Mouse (Mus musculus): ENCODE results near the gene Hnrnpc. TPM values are rescaled to one million over a fixed set of nuclear protein-coding genes. Genes with fewer than 3 reads are reported as not detected.

Hnrnpc gene
- total and polyA plus RNA-seq, 2 experiments from 2014 or later = 96.3 to 323 TPM

- H3K36me3 ChIP-seq (ENCODE audit: insufficient read depth) = no peaks in the 10 kb centered on the region
- ATAC-seq (peak; percentile 90), DNase-seq (peak; percentile 75)
- no peaks in the 10 kb centered on the region; the same call in 1 of the 2 replicates for H3K27me3 ChIP-seq (ENCODE audit: insufficient read depth, low read length)
- peak overlapping the region; percentile 73 for H3K9ac ChIP-seq
- peak overlapping the region; percentile 81 for H3K27ac ChIP-seq (ENCODE audit: low read depth, low read length)
- no peaks in the 10 kb centered on the region for H3K9me3 ChIP-seq (ENCODE audit: low read length)
- peak overlapping the region; percentile 57 for H3K4me3 ChIP-seq (ENCODE audit: low read depth, low read length)
- H3K4me1 ChIP-seq (ENCODE audit: insufficient read depth) = no peaks in the 10 kb centered on the region
- peak; percentile 34 for TF ChIP-seq CTCF (IDR thresholded peaks at IDR 0.05; ENCODE audit: low read depth)
- H3K4me2 ChIP-seq (ENCODE audit: low read depth) = peak overlapping the region; percentile 94
- WGBS = under 1% methylated on average over 38 of the region's 38 CpGs
Measured at GRCm38 (mm10) chr14:52118823-52119608, 15.2 kb upstream of the Hnrnpc start.

- 19% methylated on average over 8 of the region's 8 CpGs for WGBS
- Histone ChIP-seq H3K9ac (peak overlapping the region; percentile 73), H3K4me2 (ENCODE audit: low read depth) (peak overlapping the region; percentile 94), H3K27me3 (ENCODE audit: insufficient read depth, low read length) (no peaks in the 10 kb centered on the region; the same call in 1 of the 2 replicates), H3K4me1 (ENCODE audit: insufficient read depth) (no peaks in the 10 kb centered on the region), H3K4me3 (ENCODE audit: low read depth, low read length) (peak overlapping the region; percentile 57), H3K9me3 (ENCODE audit: low read length) (no peaks in the 10 kb centered on the region), H3K36me3 (ENCODE audit: insufficient read depth) (no peaks in the 10 kb centered on the region), H3K27ac (ENCODE audit: low read depth, low read length) (peak overlapping the region; percentile 81)
- DNase-seq (no peak), ATAC-seq (peak; percentile 16; the same call in 1 of the 2 replicates)
- no peak for TF ChIP-seq CTCF (IDR thresholded peaks at IDR 0.05; ENCODE audit: low read depth)
Measured at GRCm38 (mm10) chr14:52118456-52118822, 14.6 kb upstream of the Hnrnpc start.

DNA sequence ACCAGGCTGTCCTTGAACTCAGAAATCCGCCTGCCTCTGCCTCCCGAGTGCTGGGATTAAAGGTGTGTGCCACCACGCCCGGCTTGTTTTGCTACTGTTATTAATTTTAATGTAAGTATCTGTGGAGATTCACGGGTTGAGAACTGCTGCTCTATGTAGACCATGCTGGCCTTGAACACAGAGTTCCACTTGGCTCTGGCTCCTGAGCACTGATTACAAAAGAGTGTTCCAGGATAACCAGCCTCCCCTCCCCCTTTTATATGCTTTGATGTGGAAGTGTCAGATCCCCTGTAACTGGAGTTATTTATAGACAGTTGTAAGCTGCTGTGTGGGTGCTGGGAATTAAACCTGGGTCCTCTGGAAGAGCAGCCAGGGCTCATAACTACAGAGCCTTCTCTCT is 13.4 kb upstream of the Hnrnpc start:
- TF ChIP-seq CTCF (IDR thresholded peaks at IDR 0.05; ENCODE audit: low read depth) = no peak
- Histone ChIP-seq H3K9me3 (ENCODE audit: low read length) (no peaks in the 10 kb centered on the region), H3K4me3 (ENCODE audit: low read depth, low read length) (no peak overlapping the region), H3K27ac (ENCODE audit: low read depth, low read length) (no peak overlapping the region), H3K4me2 (ENCODE audit: low read depth) (no peak overlapping the region), H3K27me3 (ENCODE audit: insufficient read depth, low read length) (no peaks in the 10 kb centered on the region), H3K36me3 (ENCODE audit: insufficient read depth) (no peaks in the 10 kb centered on the region), H3K4me1 (ENCODE audit: insufficient read depth) (no peaks in the 10 kb centered on the region), H3K9ac (no peak overlapping the region)
- ATAC-seq = no peak
- DNase-seq = no peak
- WGBS = 99% methylated on average over 5 of the region's 5 CpGs

GRCm38 (mm10) chr14:52114101-52114500 is 10.3 kb upstream of the Hnrnpc start:
- 80% methylated on average over 1 of the region's 1 CpGs for WGBS
- no peak for DNase-seq
- Histone ChIP-seq H3K27me3 (ENCODE audit: insufficient read depth, low read length) (no peaks in the 10 kb centered on the region), H3K27ac (ENCODE audit: low read depth, low read length) (no peak overlapping the region), H3K4me3 (ENCODE audit: low read depth, low read length) (no peak overlapping the region), H3K9ac (no peak overlapping the region), H3K9me3 (ENCODE audit: low read length) (no peaks in the 10 kb centered on the region), H3K36me3 (ENCODE audit: insufficient read depth) (no peaks in the 10 kb centered on the region), H3K4me1 (ENCODE audit: insufficient read depth) (no peaks in the 10 kb centered on the region), H3K4me2 (ENCODE audit: low read depth) (no peak overlapping the region)
- ATAC-seq = no peak
- no peak for TF ChIP-seq CTCF (IDR thresholded peaks at IDR 0.05; ENCODE audit: low read depth)

DNA sequence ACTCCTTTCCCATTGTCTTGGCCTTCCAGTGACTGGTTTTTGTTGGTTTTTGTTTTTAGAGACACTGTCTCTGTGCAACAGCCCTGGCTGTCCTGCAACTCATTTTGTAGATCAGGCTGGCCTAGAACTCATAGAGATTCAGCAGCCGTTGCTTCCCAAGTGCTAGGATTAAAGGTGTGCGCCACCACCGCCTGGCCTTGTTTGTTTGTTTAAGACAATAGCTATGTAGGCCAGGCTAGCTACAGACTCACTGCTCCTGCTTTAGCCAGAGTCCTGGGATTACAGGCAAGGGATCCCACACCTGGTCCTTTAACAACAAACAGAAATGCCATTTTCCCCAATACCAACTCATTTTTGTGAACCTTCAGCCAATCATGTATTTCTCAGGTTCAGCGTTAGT is 6.5 kb upstream of the Hnrnpc start, which contains the start of gene Rpgrip1:
Rpgrip1 (plus strand) TSS at position 359 of the 400 bp plus-strand sequence.
- no peaks in the 10 kb centered on the region for H3K36me3 ChIP-seq (ENCODE audit: insufficient read depth)
- WGBS = 86% methylated on average over 4 of the region's 4 CpGs
- H3K9ac ChIP-seq = no peak within 1 kb of the TSS
- H3K27ac ChIP-seq (ENCODE audit: low read depth, low read length) = no peak within 1 kb of the TSS
- H3K9me3 ChIP-seq (ENCODE audit: low read length) = no peaks in the 10 kb centered on the region
- ATAC-seq (no peak), DNase-seq (no peak)
- H3K4me2 ChIP-seq (ENCODE audit: low read depth) = no peak within 1 kb of the TSS
- TF ChIP-seq CTCF (IDR thresholded peaks at IDR 0.05; ENCODE audit: low read depth) = no peak
- H3K4me3 ChIP-seq (ENCODE audit: low read depth, low read length) = no peak within 1 kb of the TSS
- no peaks in the 10 kb centered on the region for H3K4me1 ChIP-seq (ENCODE audit: insufficient read depth)
- no peaks in the 10 kb centered on the region for H3K27me3 ChIP-seq (ENCODE audit: insufficient read depth, low read length)

DNA sequence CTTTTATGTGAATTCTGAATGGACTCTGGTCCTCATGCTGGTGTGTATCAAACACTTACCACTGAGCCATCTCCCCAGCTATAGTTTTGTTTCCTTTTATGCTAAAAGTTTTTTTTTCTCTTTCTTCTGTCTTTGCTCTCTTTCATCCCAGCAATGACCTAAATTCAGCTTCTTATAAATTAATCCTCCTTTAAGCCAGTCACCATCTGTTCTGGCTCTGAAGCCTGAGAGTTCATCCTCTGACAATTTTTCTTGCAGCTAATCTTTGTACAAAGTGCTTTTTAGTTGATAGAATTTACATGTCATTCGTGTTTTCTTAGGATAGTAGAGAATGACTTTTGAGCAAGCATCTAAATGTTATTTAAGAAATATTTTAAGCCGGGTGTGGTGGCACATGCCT is 4.2 kb upstream of the Hnrnpc start:
- Histone ChIP-seq H3K9me3 (ENCODE audit: low read length) (no peaks in the 10 kb centered on the region), H3K4me3 (ENCODE audit: low read depth, low read length) (no peak overlapping the region), H3K4me1 (ENCODE audit: insufficient read depth) (no peaks in the 10 kb centered on the region), H3K4me2 (ENCODE audit: low read depth) (no peak overlapping the region), H3K9ac (no peak overlapping the region), H3K36me3 (ENCODE audit: insufficient read depth) (no peaks in the 10 kb centered on the region), H3K27me3 (ENCODE audit: insufficient read depth, low read length) (no peaks in the 10 kb centered on the region), H3K27ac (ENCODE audit: low read depth, low read length) (no peak overlapping the region)
- DNase-seq = no peak
- no peak for ATAC-seq
- no peak for TF ChIP-seq CTCF (IDR thresholded peaks at IDR 0.05; ENCODE audit: low read depth)
- WGBS = 78% methylated on average over 2 of the region's 2 CpGs

DNA sequence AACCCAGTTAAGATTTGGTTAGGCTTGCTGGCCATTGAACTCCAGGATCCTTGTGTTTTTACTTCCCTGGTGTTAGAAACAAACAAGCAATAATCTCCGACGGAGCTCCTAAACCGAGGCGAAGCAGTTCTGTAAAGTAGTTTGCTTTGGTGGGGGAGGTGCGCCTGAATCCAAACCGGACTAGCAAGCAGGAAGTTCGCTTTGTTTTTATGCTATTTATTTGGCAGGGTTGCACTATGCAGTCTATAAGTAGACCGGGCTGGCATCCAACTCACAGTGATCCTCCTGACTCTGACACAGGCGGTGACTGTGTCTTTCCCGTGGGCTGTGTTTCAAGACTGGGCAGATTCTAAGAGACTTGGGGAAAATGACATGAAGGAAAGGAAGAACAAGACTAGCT is 2.9 kb upstream of the Hnrnpc start:
- no peak for TF ChIP-seq CTCF (IDR thresholded peaks at IDR 0.05; ENCODE audit: low read depth)
- no peak overlapping the region for H3K4me3 ChIP-seq (ENCODE audit: low read depth, low read length)
- H3K9ac ChIP-seq = no peak overlapping the region
- no peaks in the 10 kb centered on the region for H3K36me3 ChIP-seq (ENCODE audit: insufficient read depth)
- no peaks in the 10 kb centered on the region for H3K9me3 ChIP-seq (ENCODE audit: low read length)
- 0 out of 2 replicates have a peak, but pooled peaks cover 6% of the 10 kb centered on the region for H3K4me1 ChIP-seq (ENCODE audit: insufficient read depth)
- no peak for ATAC-seq
- DNase-seq = peak; percentile 46
- H3K27me3 ChIP-seq (ENCODE audit: insufficient read depth, low read length) = no peaks in the 10 kb centered on the region
- 17% methylated on average over 10 of the region's 10 CpGs for WGBS
- no peak overlapping the region for H3K27ac ChIP-seq (ENCODE audit: low read depth, low read length)
- H3K4me2 ChIP-seq (ENCODE audit: low read depth) = no peak overlapping the region
